Mouse (Mus musculus): ENCODE data around the gene Crb1. TPM values are rescaled to one million over a fixed set of nuclear protein-coding genes. Genes with fewer than 3 reads are reported as not detected.
"Not testable (repeated sequence)": the region's sequence is repeated elsewhere in the genome, so short reads cannot be mapped to it uniquely, and the experiment has no call there.

Gene Crb1
- 1.3 and 1.7 TPM in 2 replicates for polyA plus RNA-seq (2016; fragmentation: Nextera tagmentation; extraction: Ambion mirVana)

DNA sequence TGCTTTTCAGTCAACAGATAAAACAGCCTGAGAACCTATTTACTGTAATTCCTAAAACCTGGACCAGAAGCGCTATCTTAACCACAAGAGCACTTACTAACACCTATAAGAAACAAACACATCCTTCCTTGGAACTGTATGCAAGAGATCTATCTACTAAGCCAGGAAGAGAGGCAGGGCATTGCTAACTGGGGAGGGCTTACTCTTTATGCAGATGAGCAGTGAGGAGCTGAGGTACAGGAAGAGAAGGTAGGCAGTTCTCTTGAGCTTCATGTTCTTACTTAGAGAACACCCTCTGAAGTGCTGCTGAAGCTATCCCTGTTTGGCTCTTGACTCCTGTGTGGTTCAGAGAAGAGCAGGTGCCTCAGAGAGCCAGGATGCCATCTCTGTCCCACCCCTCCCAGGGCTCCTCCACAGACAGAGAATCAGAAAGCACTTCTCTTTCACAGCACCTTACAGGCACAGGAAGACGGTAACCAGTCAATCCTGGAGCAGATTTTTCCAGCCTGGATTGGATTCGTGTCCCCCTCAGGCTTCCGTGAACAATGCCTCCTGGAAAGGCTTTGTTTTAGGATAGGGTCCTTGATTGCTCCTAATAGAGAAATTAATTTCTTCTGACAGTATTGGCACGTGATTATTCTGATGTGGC is at the start of gene Crb1:
Gene Crb1 (minus strand): TSS at position 463 of the 649 bp plus-strand sequence.
- Histone ChIP-seq H3K27me3 (ENCODE audit: insufficient read depth, poor library complexity, severe bottlenecking) (no peaks in the 10 kb centered on the region), H3K4me3 (peak within 1 kb of the TSS; percentile 41), H3K27ac (peak within 1 kb of the TSS; percentile 74), H3K9me3 (no peaks in the 10 kb centered on the region), H3K36me3 (no peaks in the 10 kb centered on the region), H3K4me1 (replicated peaks) (peaks cover 25% of the 10 kb centered on the region)
- WGBS, result 11% methylated on average over 5 of the region's 5 CpGs
- peak; percentile 33 for DNase-seq (ENCODE audit: low spot score)

GRCm38 (mm10) chr1:139425006-139425405 is 48.1 kb upstream of the Crb1 start:
- 53% methylated on average over 3 of the region's 3 CpGs for WGBS
- Histone ChIP-seq H3K4me1 (replicated peaks) (peaks cover 48% of the 10 kb centered on the region), H3K9me3 (no peaks in the 10 kb centered on the region), H3K4me3 (peak overlapping the region; percentile 85), H3K27me3 (ENCODE audit: insufficient read depth, poor library complexity, severe bottlenecking) (no peaks in the 10 kb centered on the region), H3K27ac (0 out of 2 replicates have a peak overlapping the region, but pooled peaks have one; percentile 5), H3K36me3 (peaks cover 28% of the 10 kb centered on the region)
- no peak for DNase-seq (ENCODE audit: low spot score)

- no peaks in the 10 kb centered on the region for H3K27me3 ChIP-seq (ENCODE audit: insufficient read depth, poor library complexity, severe bottlenecking)
- H3K4me1 ChIP-seq (replicated peaks), result peaks cover 48% of the 10 kb centered on the region
- no peaks in the 10 kb centered on the region for H3K9me3 ChIP-seq
- no peak for DNase-seq (ENCODE audit: low spot score)
- 64% methylated on average over 10 of the region's 10 CpGs for WGBS
- H3K27ac ChIP-seq, result no peak overlapping the region
- H3K4me3 ChIP-seq, result peak overlapping the region; percentile 85
- H3K36me3 ChIP-seq, result peaks cover 18% of the 10 kb centered on the region
Observed at GRCm38 (mm10) chr1:139423931-139424330, 47.0 kb upstream of the Crb1 start.

GRCm38 (mm10) chr1:139422941-139423340 is 46.0 kb upstream of the Crb1 start:
- Histone ChIP-seq H3K36me3 (peaks cover 15% of the 10 kb centered on the region), H3K9me3 (no peaks in the 10 kb centered on the region), H3K27ac (peak overlapping the region; percentile 98), H3K4me3 (peak overlapping the region; percentile 85), H3K27me3 (ENCODE audit: insufficient read depth, poor library complexity, severe bottlenecking) (no peaks in the 10 kb centered on the region), H3K4me1 (replicated peaks) (peaks cover 48% of the 10 kb centered on the region)
- 40% methylated on average over 10 of the region's 10 CpGs for WGBS
- DNase-seq (ENCODE audit: low spot score), result no peak

DNA sequence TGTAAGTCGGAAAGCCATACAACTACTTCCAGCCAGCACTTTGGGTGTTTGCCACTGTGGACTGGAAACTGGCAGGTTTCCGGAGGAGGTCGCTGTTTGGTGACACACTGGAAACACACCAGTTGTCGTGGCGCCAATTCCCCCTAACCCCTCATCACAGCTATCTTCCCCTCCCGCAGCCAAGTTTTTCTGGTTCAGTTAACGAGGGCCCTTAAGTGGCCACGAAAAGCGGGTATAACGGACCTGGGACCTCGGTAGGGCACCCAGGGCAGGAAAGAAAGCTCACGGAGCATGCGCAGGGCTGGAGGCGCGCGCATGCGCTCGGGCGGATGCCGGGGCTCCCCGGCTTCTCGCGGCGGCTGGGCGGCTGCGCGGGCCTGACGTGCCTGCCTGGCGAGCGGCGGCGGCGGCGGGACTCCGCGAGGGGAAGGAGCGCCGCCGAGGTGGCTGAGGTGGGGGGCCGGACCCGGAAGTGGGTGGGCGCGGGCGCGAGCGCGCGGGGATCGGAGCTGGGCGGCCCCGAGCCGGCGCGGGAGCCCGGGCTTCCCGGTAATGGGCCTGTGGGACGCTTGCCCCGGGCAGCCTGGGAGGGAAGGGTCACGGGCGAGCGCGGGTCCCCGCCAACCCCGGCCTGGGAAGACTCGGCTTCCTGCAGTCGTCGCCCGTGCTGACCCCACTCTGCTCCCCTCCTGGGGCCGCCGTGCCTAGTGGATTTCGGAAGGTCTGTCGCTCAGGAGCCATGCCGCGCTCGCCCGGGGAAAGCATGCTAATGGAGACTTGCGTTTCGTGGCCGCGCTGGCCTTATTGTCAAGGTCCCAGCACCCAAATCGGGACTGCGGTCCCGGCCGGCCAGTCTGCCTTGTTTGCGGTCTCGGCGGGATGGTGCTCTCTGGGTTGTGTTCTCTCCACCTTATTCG is 45.2 kb upstream of the Crb1 start, which contains the start of gene Zbtb41:
Gene Zbtb41 (plus strand): TSS at position 414 of the 917 bp plus-strand sequence.
- no peaks in the 10 kb centered on the region for H3K27me3 ChIP-seq (ENCODE audit: insufficient read depth, poor library complexity, severe bottlenecking)
- peak within 1 kb of the TSS; percentile 85 for H3K4me3 ChIP-seq
- peaks cover 47% of the 10 kb centered on the region for H3K4me1 ChIP-seq (replicated peaks)
- under 1% methylated on average over 81 of the region's 88 CpGs for WGBS
- H3K36me3 ChIP-seq, result peaks cover 13% of the 10 kb centered on the region
- peak within 1 kb of the TSS; percentile 98 for H3K27ac ChIP-seq
- H3K9me3 ChIP-seq, result no peaks in the 10 kb centered on the region
- peak; percentile 90 for DNase-seq (ENCODE audit: low spot score)

GRCm38 (mm10) chr1:139421521-139421874 is 44.6 kb upstream of the Crb1 start:
- peaks cover 11% of the 10 kb centered on the region; the same call in 1 of the 2 replicates for H3K36me3 ChIP-seq
- H3K4me1 ChIP-seq (replicated peaks), result peaks cover 42% of the 10 kb centered on the region
- no peak for DNase-seq (ENCODE audit: low spot score)
- H3K27me3 ChIP-seq (ENCODE audit: insufficient read depth, poor library complexity, severe bottlenecking), result no peaks in the 10 kb centered on the region
- peak overlapping the region; percentile 98 for H3K27ac ChIP-seq
- H3K4me3 ChIP-seq, result peak overlapping the region; percentile 85
- no peaks in the 10 kb centered on the region for H3K9me3 ChIP-seq
- 5% methylated on average over 8 of the region's 8 CpGs for WGBS

- no peak overlapping the region for H3K27ac ChIP-seq
- H3K9me3 ChIP-seq, result peaks cover 6% of the 10 kb centered on the region; the same call in 1 of the 2 replicates
- no peaks in the 10 kb centered on the region for H3K36me3 ChIP-seq
- no peaks in the 10 kb centered on the region for H3K4me1 ChIP-seq (replicated peaks)
- no peak for DNase-seq (ENCODE audit: low spot score)
- WGBS, result 92% methylated on average over 3 of the region's 3 CpGs
- H3K27me3 ChIP-seq (ENCODE audit: insufficient read depth, poor library complexity, severe bottlenecking), result no peaks in the 10 kb centered on the region
- H3K4me3 ChIP-seq, result no peak overlapping the region
Observed at GRCm38 (mm10) chr1:139413465-139413864, 36.6 kb upstream of the Crb1 start.

DNA sequence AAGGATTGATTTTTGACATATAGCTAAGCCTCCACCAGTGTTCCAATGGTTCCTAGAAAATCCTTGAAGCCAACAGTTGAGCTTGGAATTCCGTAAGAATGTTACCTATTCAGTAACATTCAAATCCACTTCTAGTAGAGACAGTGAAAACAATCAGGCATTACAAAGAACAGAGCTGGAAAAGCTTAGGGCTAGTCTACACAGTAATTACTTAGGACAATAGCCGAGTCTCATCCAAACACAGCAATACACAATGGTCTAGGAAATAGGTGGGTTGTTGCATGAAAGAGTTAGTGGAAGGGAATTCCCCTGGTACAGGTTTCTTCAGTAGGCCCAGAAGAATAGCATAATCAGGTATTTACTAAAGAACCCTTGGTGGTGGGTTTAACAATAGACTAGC is 35.5 kb upstream of the Crb1 start:
- WGBS, result 82% methylated on average over 2 of the region's 2 CpGs
- H3K4me1 ChIP-seq (replicated peaks); DNase-seq (ENCODE audit: low spot score); H3K4me3 ChIP-seq; H3K36me3 ChIP-seq; H3K9me3 ChIP-seq; H3K27ac ChIP-seq; H3K27me3 ChIP-seq (ENCODE audit: insufficient read depth, poor library complexity, severe bottlenecking): not testable (repeated sequence)

DNA sequence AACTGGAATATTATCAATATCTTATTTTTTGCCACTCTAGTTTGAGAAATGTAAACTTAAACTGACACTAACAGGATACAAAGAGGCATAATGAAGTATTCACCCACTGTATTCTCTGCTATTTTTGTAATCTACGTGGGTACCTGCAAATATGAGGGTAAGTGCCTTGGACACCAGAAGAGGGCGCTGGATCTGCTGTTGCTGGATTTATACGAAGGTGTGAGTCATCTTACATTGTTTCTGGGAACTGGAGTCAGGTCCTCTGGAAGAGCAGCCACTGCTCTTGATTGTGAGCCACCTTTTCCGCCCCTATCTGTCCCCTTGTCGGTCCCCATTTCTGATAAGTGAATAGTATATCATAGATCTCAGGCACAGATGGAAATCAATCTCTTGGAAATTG is 30.8 kb upstream of the Crb1 start:
- Histone ChIP-seq H3K27ac (no peak overlapping the region), H3K9me3 (peaks cover 6% of the 10 kb centered on the region; the same call in 1 of the 2 replicates), H3K27me3 (ENCODE audit: insufficient read depth, poor library complexity, severe bottlenecking) (no peaks in the 10 kb centered on the region), H3K4me3 (no peak overlapping the region), H3K4me1 (replicated peaks) (no peaks in the 10 kb centered on the region), H3K36me3 (no peaks in the 10 kb centered on the region)
- DNase-seq (ENCODE audit: low spot score), result no peak
- WGBS, result 58% methylated on average over 5 of the region's 5 CpGs

DNA sequence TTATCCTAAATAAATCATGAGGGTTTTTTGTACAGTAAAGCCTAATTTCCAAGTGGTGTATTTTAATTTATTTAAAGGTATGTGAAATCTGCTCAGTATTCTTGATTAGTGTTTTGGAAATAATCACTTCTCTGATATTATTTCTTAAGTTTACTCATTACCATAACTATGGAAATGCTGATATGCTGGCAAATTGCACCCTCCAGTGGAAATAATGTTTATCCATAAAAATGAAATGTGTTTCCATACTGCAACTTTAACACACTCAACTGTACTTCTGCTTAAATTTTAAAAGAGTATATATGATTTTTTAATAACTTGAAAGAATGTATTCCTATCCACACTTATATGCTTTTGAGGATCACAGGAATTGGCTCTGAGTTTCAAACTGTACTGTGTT is 28.9 kb upstream of the Crb1 start:
- H3K9me3 ChIP-seq, result peaks cover 5% of the 10 kb centered on the region; the same call in 1 of the 2 replicates
- H3K27me3 ChIP-seq (ENCODE audit: insufficient read depth, poor library complexity, severe bottlenecking), result no peaks in the 10 kb centered on the region
- no peak overlapping the region for H3K4me3 ChIP-seq
- H3K4me1 ChIP-seq (replicated peaks), result no peaks in the 10 kb centered on the region
- no peak overlapping the region for H3K27ac ChIP-seq
- DNase-seq (ENCODE audit: low spot score), result no peak
- H3K36me3 ChIP-seq, result no peaks in the 10 kb centered on the region

GRCm38 (mm10) chr1:139396589-139396988 is 19.7 kb upstream of the Crb1 start:
- Histone ChIP-seq H3K27ac (no peak overlapping the region), H3K9me3 (no peaks in the 10 kb centered on the region), H3K4me1 (replicated peaks) (no peaks in the 10 kb centered on the region), H3K27me3 (ENCODE audit: insufficient read depth, poor library complexity, severe bottlenecking) (no peaks in the 10 kb centered on the region), H3K36me3 (no peaks in the 10 kb centered on the region), H3K4me3 (no peak overlapping the region)
- no peak for DNase-seq (ENCODE audit: low spot score)
- WGBS, result 69% methylated on average over 1 of the region's 1 CpGs

GRCm38 (mm10) chr1:139391747-139392146 is 14.8 kb upstream of the Crb1 start:
- 44% methylated on average over 2 of the region's 2 CpGs for WGBS
- H3K27ac ChIP-seq, result no peak overlapping the region
- no peak for DNase-seq (ENCODE audit: low spot score)

DNA sequence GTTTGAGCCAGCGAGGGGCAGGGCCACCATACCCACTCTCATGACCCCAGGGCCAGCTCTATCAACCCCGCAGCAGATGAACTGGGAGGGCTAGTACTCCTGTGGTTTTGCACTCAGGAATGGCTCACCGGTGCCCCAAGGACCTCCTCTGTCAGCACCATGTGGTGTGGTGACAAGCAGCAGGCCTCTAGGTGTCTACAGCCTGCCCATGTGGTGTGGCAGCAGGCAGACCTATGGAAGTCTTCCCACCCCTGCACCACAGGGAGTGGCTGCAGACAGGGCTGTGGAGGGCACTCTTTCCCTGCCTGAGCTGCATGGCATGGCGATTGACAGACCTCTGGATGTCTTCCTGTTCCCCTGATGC is 2.7 kb upstream of the Crb1 start:
- no peak overlapping the region for H3K4me3 ChIP-seq
- no peak overlapping the region for H3K27ac ChIP-seq
- no peak for DNase-seq (ENCODE audit: low spot score)
- no peaks in the 10 kb centered on the region for H3K27me3 ChIP-seq (ENCODE audit: insufficient read depth, poor library complexity, severe bottlenecking)
- no peaks in the 10 kb centered on the region for H3K36me3 ChIP-seq
- peaks cover 25% of the 10 kb centered on the region for H3K4me1 ChIP-seq (replicated peaks)
- WGBS, result 23% methylated on average over 4 of the region's 4 CpGs
- no peaks in the 10 kb centered on the region for H3K9me3 ChIP-seq

More at GRCm38 (mm10) chr1:139391747-139392146, 14.8 kb upstream of the Crb1 start:
- Histone ChIP-seq H3K4me3 (no peak overlapping the region), H3K36me3 (no peaks in the 10 kb centered on the region), H3K27me3 (ENCODE audit: insufficient read depth, poor library complexity, severe bottlenecking) (no peaks in the 10 kb centered on the region), H3K9me3 (no peaks in the 10 kb centered on the region), H3K4me1 (replicated peaks) (no peaks in the 10 kb centered on the region)
